Mouse (Mus musculus): ENCODE measurements around the gene Olfr771.
"Not testable (repeated sequence)": the region's sequence is repeated elsewhere in the genome, so short reads cannot be mapped to it uniquely, and the experiment has no call there.

The Olfr771 gene

DNA sequence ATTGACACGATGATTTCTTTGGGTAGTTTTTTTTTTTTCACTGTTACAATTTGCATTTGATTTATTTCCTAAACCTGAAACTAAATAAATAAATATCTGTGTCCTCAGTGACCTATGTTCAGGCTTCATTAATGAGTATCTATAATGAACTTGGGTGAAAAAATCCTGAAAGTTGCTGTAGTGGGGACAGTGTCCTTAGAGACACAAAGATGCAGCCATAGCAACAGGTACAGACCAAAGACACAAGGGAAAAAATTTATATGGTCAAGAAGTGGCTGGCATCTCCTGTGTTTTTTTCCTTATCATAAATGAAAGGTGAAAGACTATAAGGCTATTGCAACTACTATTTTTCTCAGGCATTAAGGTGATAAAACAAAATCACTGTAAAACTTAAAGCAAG lies at the start of gene Olfr771:
Gene Olfr771, minus strand, starts transcription at position 101 of the 400 bp plus-strand sequence.
- no peak for DNase-seq (ENCODE audit: low spot score in 2 of 2)

GRCm38 (mm10) chr10:129187319-129187718 lies 22.8 kb upstream of the Olfr771 start, which contains the start of gene Olfr773:
Gene Olfr773 (minus strand): TSS chr10:129187419.
- not testable (repeated sequence) for DNase-seq (ENCODE audit: low spot score in 2 of 2)

DNA sequence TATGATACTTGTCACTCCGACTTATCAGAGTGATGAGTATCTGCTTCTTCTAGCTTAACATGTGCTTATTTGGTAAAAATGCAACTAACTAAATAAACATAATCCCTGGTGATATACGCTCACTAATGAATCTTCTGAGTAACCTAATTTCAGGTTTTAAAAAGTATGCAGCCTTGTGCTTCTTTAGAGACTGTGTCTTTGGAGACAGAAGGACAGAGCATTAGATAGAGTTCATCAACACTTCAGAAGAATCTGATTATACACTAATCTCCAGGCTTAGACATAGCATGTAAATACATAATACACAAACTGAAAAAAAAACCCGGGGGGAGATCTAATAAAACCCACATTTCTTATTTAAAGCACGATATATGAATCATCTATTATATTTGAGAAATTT lies 13.3 kb upstream of the Olfr771 start, which contains the start of gene Olfr772:
Gene Olfr772, minus strand, starts transcription at position 101 of the 400 bp plus-strand sequence.
- not testable (repeated sequence) for DNase-seq (ENCODE audit: low spot score in 2 of 2)

- no peak for DNase-seq (ENCODE audit: low spot score in 2 of 2)
Observed at GRCm38 (mm10) chr10:129138898-129139297, 25.7 kb downstream of the Olfr771 start, which contains the start of gene Olfr770. Gene Olfr770 (minus strand): TSS chr10:129138998.

DNA sequence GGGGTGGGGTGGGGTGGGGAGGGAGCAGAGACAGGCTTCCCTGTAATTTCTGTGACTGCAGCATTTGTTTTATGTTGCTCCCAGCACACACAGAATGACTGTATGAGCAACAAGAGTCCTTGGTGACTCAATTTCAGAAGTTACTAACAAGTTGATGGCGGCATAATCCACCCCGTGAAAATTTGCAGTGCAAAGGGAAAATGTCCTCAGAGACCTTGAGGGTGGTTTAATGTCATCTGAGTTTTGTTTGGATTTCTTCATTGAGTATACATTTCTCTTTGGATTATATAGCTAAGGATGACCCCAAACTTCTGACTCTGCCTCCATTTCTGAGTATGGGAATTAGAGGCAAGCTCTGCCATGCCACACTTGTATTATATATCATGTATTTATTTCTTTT lies 46.8 kb downstream of the Olfr771 start, which contains the start of gene Olfr769:
Gene Olfr769, minus strand, starts transcription at position 101 of the 400 bp plus-strand sequence.
- no peak for DNase-seq (ENCODE audit: low spot score in 2 of 2)

- DNase-seq (ENCODE audit: low spot score in 2 of 2) = no peak
Observed at GRCm38 (mm10) chr10:129115146-129115545, 49.4 kb downstream of the Olfr771 start.
